Mouse (Mus musculus): ENCODE measurements around the gene Dgki. TPM values are rescaled to one million over a fixed set of nuclear protein-coding genes. Genes with fewer than 3 reads are reported as not detected.
A peak's percentile ranks its signal among the peaks of the same experiment; 100 is the strongest.

The Dgki gene
- total RNA-seq, 2 experiments from 2014 or later: 90.5 to 91.1 TPM

- intact Hi-C loops (cut with DNase I): no loop called here
- Histone ChIP-seq H3K4me3 (no peak overlapping the region), H3K27ac (no peak overlapping the region)
- DNase-seq (ENCODE audit: extremely low spot score in 1 of 2, low spot score in 2 of 2): no peak
- no peak for TF ChIP-seq CTCF (IDR thresholded peaks at IDR 0.05)
Measured at GRCm38 (mm10) chr6:37196870-37197269, 103.1 kb downstream of the Dgki start.

GRCm38 (mm10) chr6:37195766-37196165, 104.2 kb downstream of the Dgki start:
- intact Hi-C loops (cut with DNase I): no loop called here
- TF ChIP-seq CTCF (IDR thresholded peaks at IDR 0.05): peak; percentile 17
- Histone ChIP-seq H3K27ac (no peak overlapping the region), H3K4me3 (no peak overlapping the region)
- DNase-seq (ENCODE audit: extremely low spot score in 1 of 2, low spot score in 2 of 2): no peak

- no peak for TF ChIP-seq CTCF (IDR thresholded peaks at IDR 0.05)
- no peak overlapping the region for H3K4me3 ChIP-seq
- H3K27ac ChIP-seq: no peak overlapping the region
- no peak for DNase-seq (ENCODE audit: extremely low spot score in 1 of 2, low spot score in 2 of 2)
- intact Hi-C loops (cut with DNase I): no loop called here
Measured at GRCm38 (mm10) chr6:37181961-37182360, 118.0 kb downstream of the Dgki start.

- no peak for DNase-seq (ENCODE audit: extremely low spot score in 1 of 2, low spot score in 2 of 2)
- no peak for TF ChIP-seq CTCF (IDR thresholded peaks at IDR 0.05)
- intact Hi-C loops (cut with DNase I): no loop called here
- Histone ChIP-seq H3K4me3 (no peak overlapping the region), H3K27ac (no peak overlapping the region)
Measured at GRCm38 (mm10) chr6:37171149-37171832, 128.7 kb downstream of the Dgki start.

GRCm38 (mm10) chr6:37158880-37159279, 141.1 kb downstream of the Dgki start:
- no peak for TF ChIP-seq CTCF (IDR thresholded peaks at IDR 0.05)
- Histone ChIP-seq H3K27ac (no peak overlapping the region), H3K4me3 (no peak overlapping the region)
- intact Hi-C loops (cut with DNase I): no loop called here
- no peak for DNase-seq (ENCODE audit: extremely low spot score in 1 of 2, low spot score in 2 of 2)

GRCm38 (mm10) chr6:37154051-37154450, 145.9 kb downstream of the Dgki start:
- Histone ChIP-seq H3K4me3 (no peak overlapping the region), H3K27ac (no peak overlapping the region)
- TF ChIP-seq CTCF (IDR thresholded peaks at IDR 0.05): no peak
- intact Hi-C loops (cut with DNase I): no loop called here
- DNase-seq (ENCODE audit: extremely low spot score in 1 of 2, low spot score in 2 of 2): no peak

GRCm38 (mm10) chr6:37150483-37150882, 149.5 kb downstream of the Dgki start:
- DNase-seq (ENCODE audit: extremely low spot score in 1 of 2, low spot score in 2 of 2): no peak
- no peak overlapping the region for H3K4me3 ChIP-seq
- no peak overlapping the region for H3K27ac ChIP-seq
- no peak for TF ChIP-seq CTCF (IDR thresholded peaks at IDR 0.05)
- intact Hi-C loops (cut with DNase I): no loop called here

- Histone ChIP-seq H3K4me3 (no peak overlapping the region), H3K27ac (no peak overlapping the region)
- TF ChIP-seq CTCF (IDR thresholded peaks at IDR 0.05): no peak; the same call in 1 of the 2 replicates
- intact Hi-C loops (cut with DNase I): no loop called here
- peak in 1 of 2 experiments; percentile 31 for DNase-seq (ENCODE audit: extremely low spot score in 1 of 2, low spot score in 2 of 2)
Measured at GRCm38 (mm10) chr6:37150038-37150437, 149.9 kb downstream of the Dgki start.

- H3K27ac ChIP-seq: no peak overlapping the region
- no peak for TF ChIP-seq CTCF (IDR thresholded peaks at IDR 0.05)
- no peak overlapping the region for H3K4me3 ChIP-seq
- no peak for DNase-seq (ENCODE audit: extremely low spot score in 1 of 2, low spot score in 2 of 2)
- intact Hi-C loops (cut with DNase I): no loop called here
Measured at GRCm38 (mm10) chr6:37149196-37149595, 150.8 kb downstream of the Dgki start.

GRCm38 (mm10) chr6:37147431-37148022, 152.5 kb downstream of the Dgki start:
- DNase-seq (ENCODE audit: extremely low spot score in 1 of 2, low spot score in 2 of 2): no peak
- intact Hi-C loops (cut with DNase I): no loop called here
- H3K27ac ChIP-seq: no peak overlapping the region
- H3K4me3 ChIP-seq: no peak overlapping the region
- TF ChIP-seq CTCF (IDR thresholded peaks at IDR 0.05): no peak

- Histone ChIP-seq H3K27ac (no peak overlapping the region), H3K4me3 (no peak overlapping the region)
- no peak for DNase-seq (ENCODE audit: extremely low spot score in 1 of 2, low spot score in 2 of 2)
- TF ChIP-seq CTCF (IDR thresholded peaks at IDR 0.05): no peak
- intact Hi-C loops (cut with DNase I): no loop called here
Measured at GRCm38 (mm10) chr6:37143867-37144163, 156.2 kb downstream of the Dgki start.

GRCm38 (mm10) chr6:37142991-37143866, 156.8 kb downstream of the Dgki start:
- DNase-seq (ENCODE audit: extremely low spot score in 1 of 2, low spot score in 2 of 2): peak in 1 of 2 experiments; percentile 20
- Histone ChIP-seq H3K27ac (no peak overlapping the region), H3K4me3 (no peak overlapping the region)
- intact Hi-C loops (cut with DNase I): no loop called here
- TF ChIP-seq CTCF (IDR thresholded peaks at IDR 0.05): no peak

Data from left cerebral cortex, adult 2 months (tissue).